Mouse (Mus musculus) heart, postnatal 0 days (tissue): ENCODE results near the gene Edil3.

Experiments
- CTCF ChIP-seq: IDR thresholded peaks from 2 replicates; pipeline ENCODE4 v1.5.1; 2016; ENCODE audit warnings: antibody characterized with exemption, control low read depth, low read depth
- EP300 ChIP-seq: IDR thresholded peaks from 2 replicates; pipeline ENCODE4 v1.6.1; 2016; ENCODE audit warnings: antibody characterized with exemption, low read depth

- TF ChIP-seq CTCF (no peak), EP300 (no peak)
These were observed 208.7 kb downstream of the Edil3 start for GRCm38 (mm10) chr13:89029817-89030539.
